Mouse (Mus musculus) C2C12 (cell line): ENCODE data around the gene Tet3.

Experiments used
- CEBPB ChIP-seq: IDR thresholded peaks from one replicate; pipeline ENCODE4 v1.6.1; 2011; ENCODE audit warnings: low read depth, mild to moderate bottlenecking, control low read depth, moderate library complexity
- CTCF ChIP-seq: IDR thresholded peaks from one replicate; pipeline ENCODE4 v1.5.1; 2011; ENCODE audit not compliant: control insufficient read depth, insufficient read depth, insufficient read length
- FOSL1 ChIP-seq: IDR thresholded peaks from one replicate; pipeline ENCODE4 v1.8.0; 2011; ENCODE audit warnings: mild to moderate bottlenecking, low read length; ENCODE audit not compliant: poor library complexity, insufficient read depth, severe bottlenecking
- MAX ChIP-seq: IDR thresholded peaks from one replicate; pipeline ENCODE4 v1.6.1; 2011; ENCODE audit warnings: mild to moderate bottlenecking, control low read depth
- MYOG ChIP-seq: IDR thresholded peaks from one replicate; pipeline ENCODE4 v1.6.1; 2011; ENCODE audit not compliant: control insufficient read depth, insufficient read length; ENCODE audit errors: extremely low read depth
- USF1 ChIP-seq: IDR thresholded peaks from one replicate; pipeline ENCODE4 v1.6.1; 2011; ENCODE audit warnings: low read depth, mild to moderate bottlenecking, control low read depth, moderate library complexity

DNA sequence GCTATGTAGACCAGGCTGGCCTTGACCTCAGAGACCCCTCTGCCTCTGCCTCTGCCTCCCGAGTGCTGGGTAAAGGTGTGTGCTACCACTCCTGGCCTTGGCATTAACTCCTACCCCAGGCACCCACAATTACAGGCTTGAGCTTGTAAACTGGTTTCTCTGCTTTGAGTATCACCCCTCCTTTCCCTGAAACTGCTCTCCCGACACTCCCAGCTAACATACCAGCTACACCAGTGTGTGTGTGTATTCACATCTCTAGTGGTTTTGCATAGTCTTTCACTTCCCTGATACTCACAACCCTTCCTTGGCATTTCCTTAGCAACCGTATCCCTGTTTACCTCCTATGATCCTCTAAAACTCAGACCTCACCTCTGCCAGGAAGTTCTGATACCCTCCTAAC, 59.1 kb downstream of the Tet3 start:
- no peak for TF ChIP-seq CEBPB
- TF ChIP-seq CTCF: no peak
- TF ChIP-seq MYOG: no peak
- TF ChIP-seq MAX: no peak
- no peak for TF ChIP-seq FOSL1
- no peak for TF ChIP-seq USF1
